Mouse (Mus musculus): Measurements from ENCODE around the gene Pabpc4.

- no peak for TF ChIP-seq POLR2A (IDR thresholded peaks at IDR 0.05; ENCODE audit: borderline replicate concordance, extremely low read depth, low read depth, low read length)
- TF ChIP-seq CTCF (IDR thresholded peaks at IDR 0.05; ENCODE audit: insufficient read depth, low read length): no peak
These were observed 71.0 kb downstream of the Pabpc4 start for GRCm38 (mm10) chr4:123333151-123333550.
